Mouse (Mus musculus): ENCODE measurements around the gene Gls.

The Gls gene

GRCm38 (mm10) chr1:52154890-52155289, 78.1 kb downstream of the Gls start:
- DNase-seq (ENCODE audit: low read depth), result no peak

DNA sequence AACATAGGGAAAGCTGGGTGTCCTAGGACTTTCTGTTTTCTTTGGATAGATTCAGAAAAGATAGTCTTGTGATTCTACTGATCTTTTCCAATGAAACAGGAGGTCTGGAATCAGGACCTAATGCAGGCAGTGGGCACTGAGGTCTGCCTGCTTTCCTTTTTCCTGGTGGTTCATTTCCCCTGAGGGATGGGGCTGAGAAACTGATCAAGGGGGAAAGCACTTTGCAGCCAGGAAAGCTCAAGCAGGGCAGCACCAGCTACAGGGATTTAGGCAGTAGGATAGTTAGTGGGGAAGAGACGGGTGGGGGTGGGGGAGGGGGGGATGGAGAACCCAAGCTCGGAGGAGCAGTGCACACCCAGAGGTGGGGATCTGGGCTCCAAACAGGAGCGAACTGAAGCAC, 80.1 kb downstream of the Gls start:
- DNase-seq (ENCODE audit: low read depth), result no peak

- DNase-seq (ENCODE audit: low read depth), result no peak
These were observed 80.7 kb downstream of the Gls start for GRCm38 (mm10) chr1:52152369-52152768.

DNA sequence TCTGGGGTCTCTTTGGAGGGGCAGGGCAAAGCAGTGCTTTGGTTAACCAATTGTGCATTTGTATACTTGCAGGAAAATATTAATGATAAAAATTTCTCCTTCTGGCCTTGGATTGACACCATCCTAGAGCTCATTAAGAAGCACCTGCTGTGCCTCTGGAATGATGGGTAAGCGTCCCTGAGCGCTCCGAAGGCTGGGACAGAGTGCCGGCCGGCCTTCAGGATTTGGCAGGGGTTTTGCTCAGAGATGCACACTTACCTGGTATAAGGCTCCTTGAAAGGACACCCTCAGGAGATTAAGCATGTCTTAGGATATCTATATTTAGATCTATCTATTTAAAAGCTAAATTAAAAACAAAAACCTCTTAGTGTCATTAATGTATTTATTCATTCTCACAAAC, 81.9 kb downstream of the Gls start:
- DNase-seq (ENCODE audit: low read depth), result no peak

DNA sequence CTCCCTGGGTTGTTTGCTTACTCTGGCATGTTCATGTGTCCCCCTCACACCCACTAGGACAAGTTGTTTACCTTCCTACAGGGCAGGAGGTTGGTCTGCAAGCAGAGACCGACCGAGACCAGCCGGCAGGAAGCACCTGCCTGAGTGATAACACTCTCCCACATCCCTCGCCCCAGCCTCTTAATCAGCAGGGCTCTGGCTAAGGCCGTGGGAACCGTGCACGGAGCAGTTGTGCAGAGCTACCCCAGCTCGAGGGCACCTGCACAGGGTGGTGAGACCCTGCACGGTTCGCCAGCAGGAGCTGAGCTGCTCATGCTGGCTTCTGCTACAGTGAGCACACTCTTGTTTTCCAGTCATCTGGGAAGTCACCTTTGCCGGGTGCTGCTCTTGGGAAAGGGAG, 82.4 kb downstream of the Gls start:
- peak; percentile 38 for DNase-seq (ENCODE audit: low read depth)

GRCm38 (mm10) chr1:52149934-52150346, 83.1 kb downstream of the Gls start:
- peak; percentile 39 for DNase-seq (ENCODE audit: low read depth)

DNA sequence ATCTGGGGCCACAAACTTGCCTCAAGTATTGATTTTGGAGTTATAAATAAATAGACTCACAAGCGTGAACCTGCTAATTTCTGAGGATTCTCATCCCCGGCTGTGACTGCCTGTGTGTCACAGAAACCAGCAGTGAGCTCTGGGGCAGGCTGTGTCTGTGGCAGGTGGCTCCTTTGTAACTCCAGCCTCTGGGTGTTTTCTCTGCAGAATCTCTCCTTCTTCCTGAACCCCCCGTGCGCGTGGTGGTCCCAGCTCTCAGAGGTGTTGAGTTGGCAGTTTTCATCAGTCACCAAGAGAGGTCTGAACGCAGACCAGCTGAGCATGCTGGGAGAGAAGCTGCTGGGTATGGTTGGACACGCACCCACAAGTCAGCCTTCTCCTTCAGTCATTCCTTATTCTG, 84.3 kb downstream of the Gls start:
- DNase-seq (ENCODE audit: low read depth), result no peak

DNA sequence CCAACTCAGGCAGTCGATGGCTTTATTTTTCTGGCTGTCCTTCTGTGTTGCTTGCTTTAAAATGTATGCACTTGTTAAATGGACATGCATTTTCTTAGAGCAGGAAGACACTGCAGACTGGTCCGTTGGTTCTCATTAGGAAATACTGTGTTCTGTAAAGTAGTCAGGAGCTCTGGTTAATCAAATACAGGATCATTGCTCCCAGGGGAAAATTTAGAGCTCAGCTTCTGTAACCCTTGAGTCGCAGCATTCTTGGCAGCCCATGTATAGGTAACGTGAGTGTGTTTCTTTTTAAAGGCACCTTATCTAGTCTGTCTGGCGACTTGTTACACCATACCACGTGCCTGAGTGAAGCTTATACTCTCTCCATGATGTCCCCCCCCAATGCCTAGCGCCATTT, 84.9 kb downstream of the Gls start:
- DNase-seq (ENCODE audit: low read depth), result no peak

DNA sequence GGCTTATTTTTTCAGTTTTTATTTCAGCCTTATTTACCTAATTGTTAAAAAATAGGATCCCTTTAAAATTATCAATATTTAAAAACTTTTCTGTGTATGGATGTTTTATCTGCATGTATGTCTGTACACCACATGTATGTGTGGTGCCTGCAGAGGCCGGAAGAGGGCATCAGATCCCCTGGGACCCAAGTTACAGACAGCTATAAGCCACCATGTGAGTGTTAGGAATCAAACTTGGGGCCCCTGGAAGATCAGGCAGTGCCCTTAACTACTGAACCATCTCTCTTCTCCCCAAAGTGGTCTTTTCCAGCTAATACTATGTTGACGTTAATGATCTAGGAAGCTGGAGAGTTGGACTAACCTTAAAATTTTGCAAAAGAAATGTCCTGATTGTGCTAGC, 85.6 kb downstream of the Gls start:
- DNase-seq (ENCODE audit: low read depth), result no peak

- DNase-seq (ENCODE audit: low read depth), result peak; percentile 67
These were observed 86.6 kb downstream of the Gls start for GRCm38 (mm10) chr1:52146214-52146970.

- no peak for DNase-seq (ENCODE audit: low read depth)
These were observed 88.1 kb downstream of the Gls start for GRCm38 (mm10) chr1:52144907-52145306.

DNA sequence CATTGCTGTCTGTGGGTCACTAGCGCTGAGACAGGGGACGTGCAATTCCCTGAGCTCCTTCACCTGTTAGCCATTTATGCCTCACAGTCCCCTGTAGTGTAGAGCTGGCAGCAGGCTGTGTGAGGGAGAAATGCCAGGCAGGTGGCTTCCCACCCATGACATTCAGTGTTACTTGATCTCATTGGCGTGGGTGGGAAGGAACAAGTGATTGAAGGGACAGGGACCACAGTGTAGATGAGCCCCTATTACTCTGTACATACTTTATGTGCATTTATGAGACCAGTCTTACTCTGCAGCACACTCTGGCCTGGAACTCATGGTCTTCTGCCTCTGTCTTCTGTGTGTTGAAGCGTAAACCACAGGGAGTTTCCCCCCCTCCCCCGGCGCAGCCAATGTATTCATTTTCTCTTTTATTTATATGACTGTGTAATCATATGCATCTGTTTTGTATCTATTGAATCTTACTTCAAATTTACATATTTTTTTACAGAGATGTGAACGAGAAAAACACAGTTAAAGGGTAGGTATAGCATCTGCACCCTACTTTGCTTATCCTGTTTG, 89.4 kb downstream of the Gls start:
- no peak for DNase-seq (ENCODE audit: low read depth)

DNA sequence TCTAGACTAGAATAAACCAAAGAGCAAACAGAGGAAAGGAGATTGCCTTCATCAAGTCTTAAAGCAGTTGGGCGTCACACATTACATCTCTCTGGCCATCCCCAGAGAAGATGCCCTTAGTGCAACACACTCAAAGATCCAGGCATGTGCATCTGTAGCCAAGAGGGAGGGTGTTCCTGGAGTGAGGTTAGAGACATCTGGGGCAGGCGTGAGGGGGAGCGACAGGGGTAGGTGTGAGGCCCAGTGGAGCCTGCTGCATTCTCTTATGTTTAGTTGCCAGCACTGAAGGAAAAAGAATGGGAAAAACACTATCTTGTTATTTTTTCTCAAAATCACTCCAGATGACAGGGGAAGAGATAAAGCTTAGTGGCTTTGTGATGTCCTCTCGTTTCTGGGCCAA, 89.8 kb downstream of the Gls start:
- no peak for DNase-seq (ENCODE audit: low read depth)

DNA sequence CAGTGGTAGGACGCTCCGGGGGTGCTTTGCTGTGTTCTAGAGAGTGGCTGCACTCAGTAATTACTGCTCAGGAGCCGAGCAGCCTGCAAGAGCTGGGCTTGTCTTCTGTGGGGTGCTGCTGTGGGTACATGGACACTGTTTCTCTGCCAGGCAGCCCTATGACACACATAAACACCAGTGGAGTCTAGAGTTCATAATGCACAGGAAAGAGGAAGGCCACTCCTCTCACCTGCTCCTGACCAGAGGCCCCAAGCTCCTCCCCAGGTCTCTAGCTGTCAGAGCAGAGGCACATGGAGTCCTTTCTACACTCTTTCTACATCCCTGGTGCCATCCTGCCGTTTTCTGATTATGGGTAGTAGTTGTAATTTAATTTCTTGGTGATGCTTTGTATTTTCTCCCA, 90.9 kb downstream of the Gls start:
- DNase-seq (ENCODE audit: low read depth), result no peak

DNA sequence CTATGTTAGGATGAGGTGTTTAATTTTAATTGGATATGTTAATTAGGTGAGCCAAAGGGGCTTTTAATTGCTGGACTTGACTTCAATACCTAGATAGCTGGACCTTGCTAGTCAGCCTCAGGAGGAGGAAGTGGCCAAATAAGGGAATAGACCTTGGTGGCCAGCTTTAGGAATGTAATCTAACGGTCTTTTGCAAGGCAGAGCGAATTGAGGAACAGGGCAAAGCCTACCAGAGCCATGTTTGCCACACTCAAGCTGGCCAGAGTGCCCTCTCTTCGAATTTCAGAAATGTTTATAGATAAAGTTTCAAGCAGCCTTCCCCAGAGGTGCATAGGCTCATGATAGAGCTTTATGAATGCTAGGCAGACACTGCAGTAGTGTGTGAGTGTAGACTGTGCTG, 91.5 kb downstream of the Gls start:
- DNase-seq (ENCODE audit: low read depth), result no peak

DNA sequence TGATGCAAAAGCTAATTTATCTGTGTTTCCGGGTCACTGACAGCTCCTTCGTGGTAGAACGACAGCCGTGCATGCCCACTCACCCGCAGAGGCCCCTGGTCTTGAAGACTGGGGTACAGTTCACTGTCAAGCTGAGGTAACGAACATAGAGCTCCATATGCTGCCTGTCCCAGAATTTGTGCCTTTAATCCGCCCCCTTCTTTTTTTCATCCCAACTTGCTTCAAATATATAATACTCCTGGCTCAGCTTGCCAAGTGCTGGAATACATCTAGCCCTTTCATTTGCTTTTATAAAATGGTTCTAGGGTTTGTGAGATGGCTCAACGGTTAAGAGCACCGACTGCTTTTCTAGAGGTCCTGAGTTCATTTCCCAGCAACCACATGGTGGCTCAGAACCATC, 92.5 kb downstream of the Gls start:
- DNase-seq (ENCODE audit: low read depth), result no peak

DNA sequence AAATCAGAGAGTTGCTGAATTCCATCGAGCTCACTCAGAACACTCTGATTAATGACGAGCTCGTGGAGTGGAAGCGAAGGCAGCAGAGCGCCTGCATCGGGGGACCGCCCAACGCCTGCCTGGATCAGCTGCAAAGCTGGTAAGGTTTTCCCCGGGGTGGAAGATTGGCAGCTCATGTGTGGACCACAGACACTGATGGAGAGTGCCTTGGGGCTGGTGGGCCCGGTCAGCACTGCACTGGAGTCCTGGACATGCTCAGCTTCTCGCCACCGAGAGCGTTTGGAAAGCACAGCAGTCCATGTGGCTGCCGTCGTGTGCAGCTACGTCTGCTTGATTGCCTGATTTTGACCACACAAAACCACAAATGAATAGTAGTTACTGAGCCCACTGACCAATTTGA, 95.7 kb downstream of the Gls start:
- no peak for DNase-seq (ENCODE audit: low read depth)

GRCm38 (mm10) chr1:52133254-52133653, 99.8 kb downstream of the Gls start:
- DNase-seq (ENCODE audit: low read depth), result no peak

DNA sequence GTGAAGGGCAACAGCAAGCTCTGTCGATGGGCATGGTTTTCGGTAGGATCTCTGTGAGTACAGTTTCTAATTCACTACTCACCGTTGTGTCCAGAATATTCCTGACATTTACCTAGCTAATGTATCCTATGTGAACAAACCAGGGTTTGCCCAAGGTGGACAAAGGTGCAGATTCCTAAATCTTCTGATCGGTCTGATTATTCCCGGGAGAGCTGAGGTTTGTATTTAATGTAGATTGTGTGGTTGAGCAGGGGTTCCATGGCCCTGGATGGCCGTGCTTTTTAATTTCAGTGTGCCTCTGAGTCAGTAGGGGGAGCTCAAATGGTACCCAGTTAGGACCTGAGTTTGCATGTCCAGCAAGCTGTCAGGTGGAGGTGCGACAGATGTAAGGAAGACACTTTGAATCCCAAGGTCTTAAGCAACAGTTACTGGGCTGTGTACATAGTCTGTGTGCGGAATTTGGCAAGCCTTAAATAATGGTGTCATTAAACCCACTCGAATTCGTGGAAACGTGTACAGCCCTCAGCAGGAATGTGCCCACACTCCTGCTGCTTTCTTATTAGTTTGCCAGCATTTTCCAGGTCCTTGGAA, 101.2 kb downstream of the Gls start:
- DNase-seq (ENCODE audit: low read depth), result no peak

GRCm38 (mm10) chr1:52129794-52130193, 103.2 kb downstream of the Gls start:
- DNase-seq (ENCODE audit: low read depth), result no peak

DNA sequence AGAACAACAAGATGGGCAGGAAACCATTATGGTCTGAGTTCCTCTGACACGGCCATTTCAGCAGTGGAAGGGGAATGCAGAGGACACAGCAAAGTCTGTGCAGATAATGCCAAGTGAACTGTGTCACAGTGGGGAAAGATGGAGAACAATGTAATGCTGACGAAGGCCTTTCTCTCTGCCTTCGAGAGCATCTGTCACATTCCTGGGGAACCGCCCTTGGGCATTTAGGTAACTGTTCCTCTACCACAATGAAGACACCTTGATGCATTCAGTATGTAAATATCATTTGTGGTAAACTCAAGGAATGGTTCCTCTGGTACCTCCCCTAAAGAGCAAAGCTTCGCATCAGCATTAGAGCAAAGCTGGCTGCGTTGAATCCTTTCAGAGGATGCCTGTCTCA, 105.7 kb downstream of the Gls start:
- DNase-seq (ENCODE audit: low read depth), result no peak

- DNase-seq (ENCODE audit: low read depth), result no peak
These were observed 108.2 kb downstream of the Gls start for GRCm38 (mm10) chr1:52124818-52125217.

- DNase-seq (ENCODE audit: low read depth), result no peak
These were observed 112.0 kb downstream of the Gls start for GRCm38 (mm10) chr1:52121052-52121451.

DNA sequence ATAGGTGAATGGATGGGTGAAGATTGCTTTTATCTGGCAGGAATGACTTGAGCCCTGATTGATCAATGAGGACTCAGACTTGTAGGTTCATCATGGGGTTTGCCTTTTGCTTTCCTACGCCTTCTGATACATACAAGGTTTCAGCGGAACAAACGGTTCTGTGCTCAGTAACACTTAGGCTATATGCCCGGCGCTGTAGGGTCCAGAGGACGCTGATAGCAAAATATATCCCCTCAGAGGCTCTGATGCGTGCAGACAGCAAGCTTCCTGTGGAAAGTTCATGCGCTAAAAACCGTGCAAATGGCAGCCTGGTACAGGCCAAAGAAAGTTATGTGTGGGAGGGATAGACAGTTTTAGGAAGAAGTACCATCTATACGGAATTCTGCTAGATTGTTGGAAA, 112.8 kb downstream of the Gls start:
- peak; percentile 40 for DNase-seq (ENCODE audit: low read depth)

Measured in naive thymus-derived CD4-positive, alpha-beta T cell, adult 2 months (primary cell).